ENCODE assay signal across 8 mouse cellular contexts in the genomic region with DNA sequence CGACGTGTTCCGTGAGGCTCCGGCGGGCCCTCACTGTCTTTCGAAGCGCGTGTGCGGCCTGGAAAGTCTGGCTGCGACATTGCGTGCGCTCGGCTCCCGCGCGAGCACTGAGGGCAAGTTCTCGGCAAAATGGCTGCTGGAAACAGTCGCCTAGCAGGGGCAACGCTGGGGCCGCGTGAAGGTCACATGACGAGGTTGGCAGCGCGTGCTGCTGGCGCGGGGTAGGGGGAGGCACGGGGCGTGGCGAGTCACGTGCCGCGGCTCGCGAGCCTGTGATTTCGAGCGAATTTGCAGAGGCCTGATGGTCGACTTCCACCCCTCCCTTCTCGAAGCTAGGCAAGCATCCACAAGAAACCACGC. TPM values are rescaled to one million over a fixed set of nuclear protein-coding genes. Genes with fewer than 3 reads are reported as not detected.
DNase-seq lines count a peak whose midpoint lies in the region; ATAC-seq lines count a peak whose summit lies in the region.

No protein-coding gene starts in this region.

- DNase-seq in adrenal gland, postnatal 10 days, result peak; percentile 91
- DNase-seq in embryo, embryonic 11.5 days (ENCODE audit: low read depth, low spot score), result peak; percentile 76
- DNase-seq in gastrocnemius, postnatal 36 days, result peak; percentile 82 to 84
- peak; percentile 90 for DNase-seq in left cerebral cortex, postnatal 25 days (ENCODE audit: low spot score in 2 of 2)
- DNase-seq in right cerebral cortex, postnatal 25 days, result peak; percentile 88
- DNase-seq in urinary bladder, postnatal 4 days (ENCODE audit: low spot score in 2 of 2), result peak; percentile 88 to 91

- intact Hi-C loops in gastrocnemius, postnatal 36 days (cut with DNase I), result no loop called here
- intact Hi-C loops in left cerebral cortex, postnatal 25 days (cut with DNase I), result loop anchor here (1.0 to 2.0 kb wide), 2 partner anchors 24 to 74 kb away; partner anchors contain the start of gene Mga

- peak overlapping the region; percentile 57 for H3K4me3 ChIP-seq in intestine, embryonic 15.5 days (replicated peaks)

- 0 out of 2 replicates have a peak, but pooled peaks cover 7% of the 10 kb centered on the region for H3K4me1 ChIP-seq in intestine, embryonic 15.5 days (replicated peaks)

- peak; percentile 91 for ATAC-seq in intestine, embryonic 15.5 days
- ATAC-seq in megakaryocyte-erythroid progenitor cell, adult 5-6 weeks (replicated peaks; ENCODE audit: low FRiP score, low TSS enrichment, poor library complexity, severe bottlenecking), result peak; percentile 76

- no peaks in the 10 kb centered on the region for H3K9me3 ChIP-seq in intestine, embryonic 15.5 days

- peak overlapping the region; percentile 99 for H3K4me2 ChIP-seq in intestine, embryonic 15.5 days (replicated peaks)

- peak overlapping the region; percentile 57 for H3K9ac ChIP-seq in intestine, embryonic 15.5 days

- under 1% methylated on average over 39 of the region's 39 CpGs for WGBS in intestine, embryonic 15.5 days

- H3K27me3 ChIP-seq in intestine, embryonic 15.5 days (replicated peaks), result no peaks in the 10 kb centered on the region

- no peaks in the 10 kb centered on the region for H3K36me3 ChIP-seq in intestine, embryonic 15.5 days

- peak overlapping the region; percentile 45 for H3K27ac ChIP-seq in intestine, embryonic 15.5 days

RNA-seq across cellular contexts. Expression of gene Mga, which starts 23.9 kb away (rescaled TPM):
- 10 to 100 TPM; 45.1 to 54.9 TPM for total RNA-seq in adrenal gland, postnatal 10 days (2021)
- total RNA-seq in gastrocnemius, postnatal 36 days (2021), result 10 to 100 TPM; 21.7 to 34.1 TPM
- 20.3 and 23.7 TPM in 2 replicates for polyA plus RNA-seq in intestine, embryonic 15.5 days (2015; fragmentation: Nextera tagmentation; extraction: Ambion mirVana)
- total RNA-seq in left cerebral cortex, postnatal 25 days (2021), result 10 to 100 TPM; 62.2 to 67.9 TPM
- 76.3 and 98.4 TPM in 2 replicates for total RNA-seq in megakaryocyte-erythroid progenitor cell, adult 5-6 weeks (2014; fragmentation: Nextera tagmentation)
- 82.5 and 83.6 TPM in 2 replicates for total RNA-seq in megakaryocyte-erythroid progenitor cell, adult 5-6 weeks (2017)

Comparison
In these comparisons a context has a peak if more than half of its experiments do, and no peak if none do; other contexts are left out.
1. Peak in every context shown above with its lines: DNase-seq, ATAC-seq, H3K4me3 ChIP-seq and H3K27ac ChIP-seq.